Mouse (Mus musculus): ENCODE results near the gene Slc16a1. TPM values are rescaled to one million over a fixed set of nuclear protein-coding genes. Genes with fewer than 3 reads are reported as not detected.
"Not testable (repeated sequence)": the region's sequence is repeated elsewhere in the genome, so short reads cannot be mapped to it uniquely, and the experiment has no call there.

Slc16a1 gene
- polyA plus RNA-seq, 1 experiment from 2014 or later, result 29.5 TPM

DNA sequence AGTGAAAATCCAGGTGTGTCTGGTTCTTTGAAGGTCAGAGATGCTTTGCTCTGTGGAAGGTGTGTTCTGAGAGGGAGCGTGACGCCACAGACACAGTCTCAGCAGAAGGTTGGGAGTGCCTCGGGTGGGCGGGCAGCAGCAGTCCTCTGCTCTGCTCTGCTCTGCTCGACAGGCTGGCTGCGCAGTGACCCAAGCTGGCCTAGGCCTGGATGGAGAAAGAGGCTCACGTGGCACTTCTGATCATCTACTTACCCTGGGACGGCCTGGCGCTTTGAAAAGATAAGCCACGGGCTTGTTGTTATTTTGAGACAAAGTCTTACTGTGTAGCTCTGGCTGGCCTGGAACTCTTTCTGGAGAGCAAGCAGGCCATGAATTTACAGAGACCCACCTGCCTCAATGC is 29.0 kb downstream of the Slc16a1 start:
- no peak for ATAC-seq (ENCODE audit: borderline replicate concordance, extremely low read depth, low FRiP score, low TSS enrichment)
- H3K27me3 ChIP-seq, result no peaks in the 10 kb centered on the region
- 54% methylated on average over 10 of the region's 10 CpGs for WGBS

DNA sequence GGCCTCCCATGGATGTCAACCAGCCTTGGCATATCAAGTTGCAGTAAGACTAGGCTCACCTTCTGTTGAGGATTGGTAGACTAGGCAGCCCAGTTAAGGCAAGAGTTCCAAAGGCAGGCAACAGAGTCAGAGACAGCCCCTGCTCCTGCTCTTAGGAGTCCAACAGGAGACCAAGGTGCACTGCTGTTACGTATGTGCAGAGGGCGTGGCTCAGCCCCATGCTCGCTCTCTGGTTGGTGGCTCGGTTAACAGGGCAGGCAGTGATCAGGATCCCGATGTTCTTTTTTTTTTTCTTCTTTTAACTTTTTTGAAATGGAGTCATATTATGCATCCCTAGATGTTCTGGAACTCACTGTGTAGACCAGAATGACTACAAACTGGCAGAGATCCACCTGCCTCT is 30.5 kb downstream of the Slc16a1 start:
- Histone ChIP-seq H3K27ac (no peak overlapping the region), H3K4me3 (no peak overlapping the region), H3K9me3 (no peaks in the 10 kb centered on the region), H3K9ac (no peak overlapping the region), H3K36me3 (no peaks in the 10 kb centered on the region), H3K27me3 (no peaks in the 10 kb centered on the region), H3K4me2 (no peak overlapping the region), H3K4me1 (peaks cover 16% of the 10 kb centered on the region)
- no peak for ATAC-seq (ENCODE audit: borderline replicate concordance, extremely low read depth, low FRiP score, low TSS enrichment)
- 92% methylated on average over 5 of the region's 5 CpGs for WGBS

More for the DNA sequence above, 29.0 kb downstream of the Slc16a1 start:
- Histone ChIP-seq H3K27ac (no peak overlapping the region), H3K4me2 (no peak overlapping the region), H3K9ac (no peak overlapping the region), H3K4me3 (no peak overlapping the region), H3K36me3 (no peaks in the 10 kb centered on the region), H3K4me1 (peaks cover 14% of the 10 kb centered on the region; the same call in 1 of the 2 replicates), H3K9me3 (no peaks in the 10 kb centered on the region)

DNA sequence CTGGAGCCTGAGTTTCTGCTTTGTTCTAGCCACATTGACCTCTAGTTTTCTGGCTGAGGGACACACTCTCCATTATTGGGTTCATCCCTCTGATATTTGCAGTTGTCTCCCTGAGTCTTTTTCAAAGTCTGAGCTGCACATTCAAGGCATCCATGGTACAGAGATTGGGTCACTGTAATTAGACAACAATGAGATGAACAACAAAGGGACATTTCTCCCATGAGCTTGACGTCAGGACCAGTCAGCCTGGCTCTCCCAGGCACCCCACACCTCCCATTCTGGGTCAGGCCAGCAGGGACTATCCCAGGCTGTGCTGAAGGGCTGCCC is 31.4 kb downstream of the Slc16a1 start:
- 54% methylated on average over 1 of the region's 1 CpGs for WGBS
- H3K4me1 ChIP-seq, result peaks cover 24% of the 10 kb centered on the region
- no peaks in the 10 kb centered on the region for H3K9me3 ChIP-seq
- H3K27ac ChIP-seq, result no peak overlapping the region
- H3K4me2 ChIP-seq, result no peak overlapping the region
- H3K9ac ChIP-seq, result no peak overlapping the region
- H3K27me3 ChIP-seq, result no peaks in the 10 kb centered on the region
- H3K36me3 ChIP-seq, result no peaks in the 10 kb centered on the region
- H3K4me3 ChIP-seq, result no peak overlapping the region
- ATAC-seq (ENCODE audit: borderline replicate concordance, extremely low read depth, low FRiP score, low TSS enrichment), result no peak

DNA sequence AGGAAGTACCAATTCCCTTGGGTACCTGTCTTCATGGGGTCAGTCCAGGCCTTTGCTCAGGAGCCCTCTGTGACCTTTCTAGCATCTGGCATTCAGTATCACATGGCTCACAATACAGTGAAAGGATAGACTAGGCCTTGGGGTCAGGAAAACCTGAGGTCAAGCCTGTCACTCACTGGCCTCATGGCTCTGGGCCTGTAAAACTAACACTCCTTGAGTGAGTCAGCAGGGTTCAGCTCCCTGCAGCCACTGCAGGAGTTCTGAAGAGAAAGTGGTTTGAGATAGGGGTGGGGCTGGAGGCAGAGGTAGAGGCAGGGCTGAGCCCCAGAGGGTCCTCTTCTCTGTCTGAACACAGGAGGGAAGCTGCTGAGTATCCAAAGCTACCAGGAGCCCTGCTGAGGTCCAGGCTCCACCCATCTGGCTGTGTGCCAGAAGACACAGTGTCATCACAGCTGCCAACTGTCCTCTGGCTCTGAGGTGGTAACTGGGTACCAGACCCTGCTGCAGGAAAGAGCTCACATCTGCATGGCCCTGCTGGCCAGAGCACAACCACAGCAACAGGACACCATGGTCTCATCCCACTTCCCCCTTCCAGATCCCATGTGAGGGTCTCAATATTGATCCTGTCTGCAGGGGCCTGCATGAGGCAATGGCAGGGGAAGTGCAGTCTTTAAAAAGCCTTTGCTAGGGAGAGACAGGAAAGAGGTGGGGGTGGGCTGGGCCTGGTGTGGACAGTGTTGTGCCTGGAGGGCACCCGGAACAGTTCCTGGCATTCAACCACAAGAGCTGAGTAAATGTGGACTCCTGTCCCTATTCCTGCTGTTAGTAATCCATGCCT is 31.9 kb downstream of the Slc16a1 start:
- 26% methylated on average over 1 of the region's 1 CpGs for WGBS
- Histone ChIP-seq H3K4me1 (peaks cover 29% of the 10 kb centered on the region), H3K27ac (peak overlapping the region; percentile 24; the same call in 1 of the 2 replicates)

DNA sequence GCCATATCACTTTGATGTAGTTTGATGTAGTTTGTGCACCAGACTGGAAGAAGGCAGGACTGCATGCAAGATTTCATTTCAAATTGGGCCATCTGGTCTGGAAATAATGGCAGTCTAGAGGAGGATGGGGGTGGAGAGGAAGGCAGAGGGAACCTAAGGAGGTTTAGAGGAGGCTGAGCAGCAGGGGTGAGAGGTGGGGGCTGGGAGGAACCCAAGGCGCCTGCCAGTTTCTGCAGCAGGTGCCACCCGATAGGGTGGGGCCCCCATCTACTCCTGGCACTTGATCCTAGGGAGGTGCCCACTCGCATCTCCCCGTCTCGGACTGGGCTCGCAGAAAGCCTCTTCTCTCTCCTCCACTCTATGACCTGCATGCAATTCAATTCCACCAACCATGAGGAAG is 33.1 kb downstream of the Slc16a1 start:
- Histone ChIP-seq H3K9me3 (no peaks in the 10 kb centered on the region), H3K4me1 (peaks cover 29% of the 10 kb centered on the region), H3K27ac (no peak overlapping the region), H3K9ac (no peak overlapping the region), H3K4me3 (no peak overlapping the region), H3K4me2 (no peak overlapping the region), H3K27me3 (no peaks in the 10 kb centered on the region), H3K36me3 (no peaks in the 10 kb centered on the region)
- no peak for ATAC-seq (ENCODE audit: borderline replicate concordance, extremely low read depth, low FRiP score, low TSS enrichment)
- WGBS, result 76% methylated on average over 6 of the region's 6 CpGs

More for the DNA sequence above, 31.9 kb downstream of the Slc16a1 start:
- H3K9me3 ChIP-seq, H3K9ac ChIP-seq, H3K27me3 ChIP-seq, H3K4me2 ChIP-seq, H3K4me3 ChIP-seq, H3K36me3 ChIP-seq: not testable (repeated sequence)
- peak; percentile 31; the same call in 1 of the 2 replicates for ATAC-seq (ENCODE audit: borderline replicate concordance, extremely low read depth, low FRiP score, low TSS enrichment)

DNA sequence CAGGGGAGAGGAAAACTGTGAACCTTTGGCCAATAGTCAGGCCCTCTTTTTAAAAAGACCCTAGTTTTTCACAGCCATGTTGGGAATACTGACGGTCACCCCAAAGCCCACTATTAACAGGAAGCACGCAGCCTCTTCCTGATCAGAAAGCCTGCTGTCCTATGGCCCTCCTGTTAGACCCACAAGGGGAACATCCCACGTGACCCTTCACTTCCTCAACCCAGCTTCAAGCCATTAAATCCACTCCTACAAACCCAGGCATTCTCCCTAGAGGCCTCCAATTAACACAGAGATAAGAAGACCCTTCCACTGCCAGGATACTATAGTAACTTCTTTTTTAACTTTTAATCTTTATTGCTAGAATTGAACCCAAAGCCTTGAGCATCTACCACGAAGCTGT is 33.6 kb downstream of the Slc16a1 start:
- 63% methylated on average over 4 of the region's 4 CpGs for WGBS
- no peaks in the 10 kb centered on the region for H3K36me3 ChIP-seq
- H3K9me3 ChIP-seq, result no peaks in the 10 kb centered on the region
- H3K4me2 ChIP-seq, result no peak overlapping the region
- H3K27me3 ChIP-seq, result no peaks in the 10 kb centered on the region
- no peak overlapping the region for H3K4me3 ChIP-seq
- peaks cover 28% of the 10 kb centered on the region for H3K4me1 ChIP-seq
- H3K27ac ChIP-seq, result no peak overlapping the region
- ATAC-seq (ENCODE audit: borderline replicate concordance, extremely low read depth, low FRiP score, low TSS enrichment), result no peak
- H3K9ac ChIP-seq, result no peak overlapping the region

DNA sequence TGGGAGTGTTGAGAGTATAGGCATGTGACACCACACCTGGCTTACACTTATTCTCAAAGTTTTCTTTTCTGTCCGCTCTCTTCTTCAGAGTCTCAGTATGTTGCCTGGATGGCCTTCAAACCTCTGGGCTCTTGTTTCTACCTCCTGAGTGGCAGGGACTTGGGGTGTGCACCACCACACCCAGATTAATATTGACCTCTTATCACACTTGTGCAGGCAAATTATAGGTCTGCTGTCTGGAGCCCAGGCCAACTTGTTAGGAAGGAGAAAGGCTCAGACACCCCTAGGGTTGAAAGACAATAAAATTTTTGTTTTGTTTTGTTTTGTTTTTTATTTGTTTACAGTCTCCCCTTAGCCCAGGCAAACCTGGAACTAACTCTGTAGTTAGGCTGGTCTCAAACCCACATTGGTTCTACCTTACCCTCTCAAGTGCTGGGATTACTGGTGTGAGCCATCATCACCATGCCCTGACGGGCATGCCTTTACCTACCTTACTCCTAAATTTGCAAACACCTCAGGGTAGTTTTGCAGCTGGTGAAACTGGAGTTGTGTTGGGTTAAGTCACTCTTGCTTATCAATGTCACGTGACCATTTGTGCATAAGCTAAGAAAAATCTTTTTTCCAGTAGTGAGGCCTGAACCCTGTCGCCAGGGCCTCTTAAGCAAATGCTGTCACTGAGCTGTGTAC is 35.3 kb downstream of the Slc16a1 start:
- 57% methylated on average over 4 of the region's 4 CpGs for WGBS
- Histone ChIP-seq H3K9me3 (no peaks in the 10 kb centered on the region), H3K27me3 (no peaks in the 10 kb centered on the region), H3K4me1 (peaks cover 27% of the 10 kb centered on the region), H3K4me2 (peak overlapping the region; percentile 77; the same call in 1 of the 2 replicates), H3K27ac (no peak overlapping the region), H3K9ac (no peak overlapping the region), H3K36me3 (no peaks in the 10 kb centered on the region), H3K4me3 (no peak overlapping the region)
- ATAC-seq (ENCODE audit: borderline replicate concordance, extremely low read depth, low FRiP score, low TSS enrichment), result no peak

DNA sequence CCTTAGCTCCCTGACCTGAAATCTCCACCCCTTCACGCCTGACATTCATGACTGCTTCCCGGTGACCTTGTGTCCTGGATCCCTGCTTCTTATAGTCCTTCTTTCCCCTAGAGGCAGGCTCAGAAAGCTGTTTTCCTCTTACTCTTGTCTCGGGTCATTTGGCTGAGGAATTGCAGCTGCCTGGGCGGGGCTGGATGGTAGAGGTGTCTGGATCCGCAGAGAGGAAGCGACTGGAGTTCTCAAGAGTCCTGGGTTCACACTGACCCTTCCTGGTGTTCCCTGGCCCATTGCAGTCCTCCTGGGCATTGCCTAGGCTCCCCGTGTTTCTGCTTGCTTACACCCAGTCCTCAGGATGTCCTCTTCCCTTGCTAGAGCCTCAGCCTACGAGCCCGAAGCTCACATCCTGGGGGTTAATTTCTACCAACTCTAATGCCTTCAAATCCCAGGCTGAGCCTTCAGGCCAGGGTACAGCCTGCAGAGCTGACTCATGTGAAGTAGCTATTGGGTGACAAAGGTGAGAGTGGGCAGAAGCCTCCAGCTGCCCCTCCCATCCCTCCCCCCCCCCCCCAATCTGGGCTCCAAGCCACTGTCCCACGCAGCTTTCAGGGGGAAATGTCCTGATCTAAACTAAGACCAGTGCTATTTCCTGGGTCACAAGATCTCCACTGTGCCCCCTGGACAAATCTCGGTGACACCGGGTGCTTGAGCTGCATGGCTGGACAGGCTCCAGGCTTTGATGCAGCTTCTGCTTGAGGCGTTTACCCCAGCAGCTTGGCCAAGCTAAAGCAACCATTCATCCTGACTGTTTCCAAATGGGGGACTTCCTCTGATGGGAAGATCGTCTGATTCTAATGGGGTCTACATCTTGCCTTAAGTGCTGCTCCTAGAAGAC is 36.1 kb downstream of the Slc16a1 start:
- Histone ChIP-seq H3K4me2 (peak overlapping the region; percentile 77), H3K9ac (peak overlapping the region; percentile 19; the same call in 1 of the 2 replicates), H3K4me1 (peaks cover 27% of the 10 kb centered on the region), H3K9me3 (no peaks in the 10 kb centered on the region), H3K27me3 (no peaks in the 10 kb centered on the region), H3K36me3 (no peaks in the 10 kb centered on the region), H3K27ac (no peak overlapping the region), H3K4me3 (peak overlapping the region; percentile 41)
- no peak for ATAC-seq (ENCODE audit: borderline replicate concordance, extremely low read depth, low FRiP score, low TSS enrichment)
- 11% methylated on average over 14 of the region's 14 CpGs for WGBS

DNA sequence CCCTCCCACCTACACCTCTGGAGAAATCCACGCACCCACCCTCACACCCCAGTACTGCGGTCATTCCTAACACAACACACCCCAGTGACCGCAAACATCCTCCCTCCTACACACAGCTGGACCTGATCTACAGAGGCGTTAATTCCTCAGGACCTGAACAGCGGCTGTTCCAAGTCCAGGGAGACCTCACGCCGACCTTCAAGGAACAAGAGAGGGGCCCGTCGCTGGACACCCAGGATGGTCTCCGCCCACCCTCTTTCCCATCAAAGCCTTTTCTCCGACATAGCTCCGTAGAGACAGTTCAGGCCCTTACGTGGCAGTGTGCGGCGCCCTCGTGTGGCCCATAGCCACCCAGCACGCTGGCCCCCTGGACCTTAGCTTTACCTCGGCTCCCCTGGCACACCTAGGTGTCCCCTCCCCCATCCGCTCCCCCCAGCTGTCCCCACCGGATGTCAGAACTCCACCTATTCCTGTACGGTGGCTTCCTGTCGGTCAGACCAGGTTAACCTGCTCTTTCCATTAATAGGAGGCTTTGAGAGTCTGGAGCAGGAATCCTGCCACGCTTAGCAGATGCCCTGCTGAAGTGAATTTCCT is 36.9 kb downstream of the Slc16a1 start:
- ATAC-seq (ENCODE audit: borderline replicate concordance, extremely low read depth, low FRiP score, low TSS enrichment), result peak; percentile 70; the same call in 1 of the 2 replicates
- Histone ChIP-seq H3K4me1 (peaks cover 22% of the 10 kb centered on the region), H3K4me2 (peak overlapping the region; percentile 77), H3K4me3 (peak overlapping the region; percentile 41), H3K27me3 (no peaks in the 10 kb centered on the region), H3K27ac (no peak overlapping the region), H3K9me3 (no peaks in the 10 kb centered on the region), H3K9ac (peak overlapping the region; percentile 19; the same call in 1 of the 2 replicates), H3K36me3 (no peaks in the 10 kb centered on the region)
- WGBS, result 3% methylated on average over 23 of the region's 23 CpGs

DNA sequence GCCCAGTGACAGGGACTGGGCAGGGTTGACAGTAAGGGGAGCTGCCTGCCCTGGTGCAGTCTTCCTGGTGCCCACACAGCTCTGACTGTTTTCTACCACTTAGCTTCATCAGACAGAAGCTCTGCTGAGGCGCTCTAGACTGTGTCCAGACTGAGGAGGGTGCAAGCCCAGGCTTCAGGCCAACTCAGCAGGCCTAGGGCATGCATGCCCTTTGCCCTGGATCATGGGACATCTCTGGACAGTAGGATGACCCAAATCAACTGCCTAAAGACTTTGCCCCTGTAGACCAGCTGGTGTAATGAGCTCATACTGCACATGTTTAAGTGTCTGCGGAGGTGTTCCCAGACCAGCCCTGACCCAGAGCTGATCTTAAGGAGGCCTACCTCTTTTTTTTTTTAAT is 39.3 kb downstream of the Slc16a1 start:
- H3K27me3 ChIP-seq, result no peaks in the 10 kb centered on the region
- no peak overlapping the region for H3K4me2 ChIP-seq
- no peaks in the 10 kb centered on the region for H3K9me3 ChIP-seq
- no peaks in the 10 kb centered on the region for H3K36me3 ChIP-seq
- no peak overlapping the region for H3K9ac ChIP-seq
- no peak overlapping the region for H3K4me3 ChIP-seq
- H3K4me1 ChIP-seq, result peaks cover 15% of the 10 kb centered on the region
- no peak overlapping the region for H3K27ac ChIP-seq
- 83% methylated on average over 2 of the region's 2 CpGs for WGBS
- ATAC-seq (ENCODE audit: borderline replicate concordance, extremely low read depth, low FRiP score, low TSS enrichment), result no peak

DNA sequence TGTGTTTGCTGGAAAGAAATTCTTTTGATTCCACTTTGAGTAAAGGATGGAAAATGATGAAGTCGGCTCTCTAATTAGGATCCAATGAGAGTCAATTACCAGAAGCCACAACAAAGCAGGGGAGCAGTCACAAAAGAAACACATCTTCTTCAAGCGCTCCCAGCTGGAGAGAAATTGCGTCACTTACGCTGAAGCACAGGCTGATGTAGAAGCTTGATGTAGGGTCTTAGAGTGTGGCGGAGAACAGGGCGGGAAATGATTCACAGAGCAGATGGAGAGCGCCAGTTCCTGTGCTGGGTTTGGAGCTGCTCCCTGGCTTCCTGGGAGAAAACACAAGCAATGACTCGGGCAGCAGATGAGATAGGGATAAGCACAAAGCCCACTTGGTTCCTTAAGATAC is 40.4 kb downstream of the Slc16a1 start:
- Histone ChIP-seq H3K27ac (no peak overlapping the region), H3K27me3 (no peaks in the 10 kb centered on the region), H3K4me3 (no peak overlapping the region), H3K9me3 (no peaks in the 10 kb centered on the region), H3K36me3 (no peaks in the 10 kb centered on the region), H3K4me2 (no peak overlapping the region), H3K4me1 (peaks cover 15% of the 10 kb centered on the region), H3K9ac (no peak overlapping the region)
- 75% methylated on average over 8 of the region's 8 CpGs for WGBS
- no peak for ATAC-seq (ENCODE audit: borderline replicate concordance, extremely low read depth, low FRiP score, low TSS enrichment)
